7 mouse cellular contexts compared by ENCODE assay signal in genomic region chr5:43665144-43665543, GRCm38 (mm10). TPM values are rescaled to one million over a fixed set of nuclear protein-coding genes. Genes with fewer than 3 reads are reported as not detected.
DNase-seq lines count a peak whose midpoint lies in the region; ATAC-seq and TF ChIP-seq lines count a peak whose summit lies in the region.

No protein-coding gene starts in this region.

- no peaks in the 10 kb centered on the region for H3K36me3 ChIP-seq in embryonic facial prominence, embryonic 14.5 days (ENCODE audit: control insufficient read depth, insufficient read depth, low read length)
- 0 out of 2 replicates have a peak, but pooled peaks cover 4% of the 10 kb centered on the region for H3K36me3 ChIP-seq in lung, embryonic 15.5 days
- no peaks in the 10 kb centered on the region for H3K36me3 ChIP-seq in stomach, embryonic 16.5 days (ENCODE audit: control insufficient read depth, insufficient read depth, low read length)

- peak overlapping the region; percentile 30 for H3K4me2 ChIP-seq in embryonic facial prominence, embryonic 14.5 days (ENCODE audit: low read depth, low read length)
- H3K4me2 ChIP-seq in lung, embryonic 15.5 days: peak overlapping the region; percentile 45
- peak overlapping the region; percentile 39 for H3K4me2 ChIP-seq in stomach, embryonic 16.5 days (ENCODE audit: low read depth, low read length)

- H3K4me1 ChIP-seq in cortical plate, adult 2 months (ENCODE audit: control insufficient read depth, insufficient read depth, low read length): peaks cover 3% of the 10 kb centered on the region; the same call in 1 of the 2 replicates
- H3K4me1 ChIP-seq in embryonic facial prominence, embryonic 14.5 days (ENCODE audit: control insufficient read depth, insufficient read depth, low read length): peaks cover 16% of the 10 kb centered on the region
- peaks cover 28% of the 10 kb centered on the region for H3K4me1 ChIP-seq in lung, embryonic 15.5 days
- peaks cover 24% of the 10 kb centered on the region for H3K4me1 ChIP-seq in stomach, embryonic 16.5 days (ENCODE audit: control insufficient read depth, insufficient read depth, low read length)

- DNase-seq in embryonic facial prominence, embryonic 14.5 days (ENCODE audit: low spot score): peak; percentile 61
- peak; percentile 46 for DNase-seq in heart, postnatal 4 days
- DNase-seq in urinary bladder, postnatal 4 days (ENCODE audit: low spot score in 2 of 2): no peak

- ATAC-seq in embryonic facial prominence, embryonic 14.5 days (ENCODE audit: low read depth): no peak; the same call in 1 of the 2 replicates
- ATAC-seq in lung, embryonic 15.5 days (ENCODE audit: borderline replicate concordance, extremely low read depth, low FRiP score, low TSS enrichment): 0 out of 2 replicates have a peak, but pooled peaks have one; percentile 39
- no peak for ATAC-seq in stomach, embryonic 16.5 days (ENCODE audit: insufficient read depth, low FRiP score)
- ATAC-seq in megakaryocyte, adult 5-6 weeks (ENCODE audit: poor library complexity, severe bottlenecking): no peak

- H3K27ac ChIP-seq in cortical plate, adult 2 months (ENCODE audit: insufficient read depth, low read length): no peak overlapping the region
- no peak overlapping the region for H3K27ac ChIP-seq in embryonic facial prominence, embryonic 14.5 days (replicated peaks; ENCODE audit: low read depth, low read length)
- H3K27ac ChIP-seq in lung, embryonic 15.5 days: no peak overlapping the region
- H3K27ac ChIP-seq in stomach, embryonic 16.5 days (ENCODE audit: low read length): no peak overlapping the region

- TF ChIP-seq POLR2A in cortical plate, adult 2 months (IDR thresholded peaks at IDR 0.05; ENCODE audit: extremely low read depth, insufficient read depth, low read length): no peak

- 30% methylated on average over 5 of the region's 5 CpGs for WGBS in embryonic facial prominence, embryonic 14.5 days
- 19% methylated on average over 5 of the region's 5 CpGs for WGBS in lung, embryonic 15.5 days
- WGBS in stomach, embryonic 16.5 days: 30% methylated on average over 5 of the region's 5 CpGs

- H3K9ac ChIP-seq in embryonic facial prominence, embryonic 14.5 days (ENCODE audit: low read depth, low read length): no peak overlapping the region
- no peak overlapping the region for H3K9ac ChIP-seq in lung, embryonic 15.5 days
- H3K9ac ChIP-seq in stomach, embryonic 16.5 days (ENCODE audit: low read length): no peak overlapping the region

- TF ChIP-seq CTCF in cortical plate, adult 2 months (IDR thresholded peaks at IDR 0.05; ENCODE audit: extremely low read depth, insufficient read depth, low read length): no peak

- H3K4me3 ChIP-seq in cortical plate, adult 2 months (ENCODE audit: insufficient read depth, low read length): 0 out of 2 replicates have a peak overlapping the region, but pooled peaks have one; percentile 10
- no peak overlapping the region for H3K4me3 ChIP-seq in embryonic facial prominence, embryonic 14.5 days (ENCODE audit: low read depth, low read length)
- peak overlapping the region; percentile 21; the same call in 1 of the 2 replicates for H3K4me3 ChIP-seq in lung, embryonic 15.5 days
- peak overlapping the region; percentile 22; the same call in 1 of the 2 replicates for H3K4me3 ChIP-seq in stomach, embryonic 16.5 days (replicated peaks; ENCODE audit: low read length)

- H3K27me3 ChIP-seq in embryonic facial prominence, embryonic 14.5 days (replicated peaks; ENCODE audit: control insufficient read depth, insufficient read depth, low read length): no peaks in the 10 kb centered on the region
- no peaks in the 10 kb centered on the region for H3K27me3 ChIP-seq in lung, embryonic 15.5 days
- no peaks in the 10 kb centered on the region for H3K27me3 ChIP-seq in stomach, embryonic 16.5 days (ENCODE audit: control insufficient read depth, insufficient read depth, low read length)

- no peaks in the 10 kb centered on the region for H3K9me3 ChIP-seq in embryonic facial prominence, embryonic 14.5 days (ENCODE audit: control insufficient read depth, low read length)
- H3K9me3 ChIP-seq in lung, embryonic 15.5 days: no peaks in the 10 kb centered on the region
- H3K9me3 ChIP-seq in stomach, embryonic 16.5 days (replicated peaks; ENCODE audit: control insufficient read depth, low read length): no peaks in the 10 kb centered on the region

RNA-seq across cellular contexts. Expression of gene Cc2d2a, which starts 3.0 kb away (rescaled TPM):
- 16.3 and 18.3 TPM in 2 replicates for polyA plus RNA-seq in cortical plate, adult 2 months (2012; rRNA removed)
- polyA plus RNA-seq in embryonic facial prominence, embryonic 14.5 days (2014; fragmentation: Nextera tagmentation; extraction: Ambion mirVana): 8.7 and 9.0 TPM in 2 replicates
- 10 to 100 TPM; 12.5 to 13.3 TPM for total RNA-seq in heart, postnatal 4 days (2021)
- 14.0 and 15.5 TPM in 2 replicates for polyA plus RNA-seq in lung, embryonic 15.5 days (2015; fragmentation: Nextera tagmentation; extraction: Ambion mirVana)
- 9.4 and 10.5 TPM in 2 replicates for polyA plus RNA-seq in stomach, embryonic 16.5 days (2015; fragmentation: Nextera tagmentation; extraction: Ambion mirVana)
- 0.02 and 0.91 TPM in 2 replicates for total RNA-seq in megakaryocyte, adult 5-6 weeks (2015)
- 0.04 and 1.0 TPM in 2 replicates for total RNA-seq in megakaryocyte, adult 5-6 weeks (2017)

Comparison
In these comparisons a context has a peak if more than half of its experiments do, and no peak if none do; other contexts are left out.
1. DNase-seq: peak in embryonic facial prominence, embryonic 14.5 days (single experiment) and heart, postnatal 4 days (single experiment); none in urinary bladder, postnatal 4 days (0 of 2).
2. Peak in every context shown above with its lines, with median percentiles within 50 percentile points of each other: H3K4me2 ChIP-seq.